40 mouse cellular contexts compared by ENCODE assay signal in the genomic region with DNA sequence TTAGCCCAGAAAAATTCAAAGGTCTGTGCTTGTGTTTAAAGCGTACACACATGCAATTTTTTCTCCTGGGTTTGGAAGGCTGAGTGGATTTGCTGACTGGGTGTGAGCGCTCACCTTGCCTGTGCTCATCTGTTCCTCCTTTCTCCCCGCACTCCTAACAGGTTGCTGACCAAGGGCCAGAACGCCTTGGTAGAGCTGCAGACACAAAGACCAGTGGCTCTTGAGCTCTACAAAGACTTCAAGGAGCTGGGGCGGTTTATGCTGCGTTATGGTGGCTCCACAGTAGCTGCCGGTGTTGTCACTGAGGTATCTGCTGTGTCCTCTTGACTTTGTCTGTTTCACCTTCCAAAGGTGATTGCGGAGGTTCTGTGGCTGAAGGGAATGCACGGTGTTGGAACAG. TPM values are rescaled to one million over a fixed set of nuclear protein-coding genes. Genes with fewer than 3 reads are reported as not detected.
"Had no signal": no experiment of that assay in that cellular context is flagged by ENCODE, and none has a peak within 500 bp of the region (broad histone marks: within the 10 kb centered on the region; RNA-seq: fewer than 3 reads in every experiment).

No protein-coding gene starts in this region.

- H3K4me2 ChIP-seq: heart, embryonic 12.5 days; heart, embryonic 13.5 days; heart, embryonic 15.5 days; hindbrain, embryonic 12.5 days; hindbrain, embryonic 13.5 days; hindbrain, embryonic 14.5 days; hindbrain, embryonic 15.5 days; intestine, embryonic 15.5 days; kidney, embryonic 15.5 days had no signal

- H3K27ac ChIP-seq: heart, embryonic 13.5 days; heart, embryonic 15.5 days; hindbrain, embryonic 10.5 days; hindbrain, embryonic 12.5 days; hindbrain, embryonic 13.5 days; hindbrain, embryonic 14.5 days; hindbrain, embryonic 15.5 days; hindbrain, postnatal 0 days; intestine, embryonic 15.5 days; kidney, embryonic 15.5 days; kidney, postnatal 0 days; layer of hippocampus, adult 2 months; left cerebral cortex, adult 2 months had no signal

- H3K4me3 ChIP-seq: heart, embryonic 12.5 days; heart, embryonic 13.5 days; heart, embryonic 15.5 days; hindbrain, embryonic 10.5 days; hindbrain, embryonic 12.5 days; hindbrain, embryonic 13.5 days; hindbrain, embryonic 15.5 days; intestine, embryonic 15.5 days; kidney, embryonic 15.5 days; layer of hippocampus, adult 2 months; left cerebral cortex, adult 2 months had no signal

- DNase-seq: heart, postnatal 10 days; heart, postnatal 14 days; heart, postnatal 4 days; kidney, adult 11 months; kidney, adult 18-20 months; kidney, adult 2 months; kidney, adult 8-10 months; kidney, adult 9 months; kidney, postnatal 10 days; kidney, postnatal 14 days; kidney, postnatal 25 days; kidney, postnatal 36 days; kidney, postnatal 4 days; layer of hippocampus, adult 9-11 months; layer of hippocampus, postnatal 36 days had no signal

- H3K27me3 ChIP-seq: heart, embryonic 12.5 days; heart, embryonic 13.5 days; heart, embryonic 15.5 days; hindbrain, embryonic 12.5 days; hindbrain, embryonic 13.5 days; hindbrain, embryonic 15.5 days; intestine, embryonic 15.5 days; kidney, embryonic 15.5 days had no signal

- H3K9ac ChIP-seq: heart, embryonic 12.5 days; heart, embryonic 13.5 days; heart, embryonic 15.5 days; hindbrain, embryonic 12.5 days; hindbrain, embryonic 13.5 days; hindbrain, embryonic 14.5 days; hindbrain, embryonic 15.5 days; intestine, embryonic 15.5 days; kidney, embryonic 15.5 days had no signal

- ATAC-seq: hindbrain, embryonic 16.5 days; hindbrain, postnatal 0 days; inflammation-experienced regulatory T-cells, adult 6 months; intestine, embryonic 15.5 days; intestine, embryonic 16.5 days; intestine, postnatal 0 days had no signal

- H3K9me3 ChIP-seq: heart, embryonic 12.5 days; heart, embryonic 13.5 days; heart, embryonic 15.5 days; hindbrain, embryonic 10.5 days; hindbrain, embryonic 12.5 days; hindbrain, embryonic 13.5 days; hindbrain, embryonic 15.5 days; intestine, embryonic 15.5 days; kidney, embryonic 15.5 days had no signal

- H3K4me1 ChIP-seq: heart, embryonic 15.5 days; hindbrain, embryonic 10.5 days; hindbrain, embryonic 12.5 days; hindbrain, embryonic 13.5 days; hindbrain, embryonic 15.5 days; intestine, embryonic 15.5 days; kidney, embryonic 15.5 days had no signal

RNA-seq across cellular contexts. Expression of gene Aldh8a1, which starts 9.6 kb away (rescaled TPM):
- total RNA-seq: heart, postnatal 10 days; heart, postnatal 14 days; heart, postnatal 25 days; heart, postnatal 4 days; hematopoietic stem cell, adult 5-6 weeks; hindbrain, postnatal 0 days; layer of hippocampus, postnatal 14 days had no signal
- polyA plus RNA-seq: heart, embryonic 13.5 days; heart, embryonic 14.5 days; heart, embryonic 15.5 days; heart, postnatal 0 days; hindbrain, embryonic 13.5 days; hindbrain, embryonic 14.5 days; hindbrain, embryonic 15.5 days; hindbrain, postnatal 0 days; inflammation-experienced regulatory T-cells, adult 6 months; intestine, embryonic 14.5 days; intestine, postnatal 0 days; large intestine, adult 2 months had no signal
